Mouse (Mus musculus) retina, postnatal 1 day (tissue): ENCODE measurements around the gene Chrnd.

ENCODE experiments used
- DNase-seq: peaks from one replicate; pipeline ENCODE4 v3.0.0-alpha.2; 2012

Gene Chrnd

GRCm38 (mm10) chr1:87184751-87185139 lies 5.7 kb upstream of the Chrnd start:
- DNase-seq, result peak; percentile 86

- DNase-seq, result no peak
These were observed 4.9 kb upstream of the Chrnd start for GRCm38 (mm10) chr1:87185526-87185925.

GRCm38 (mm10) chr1:87186261-87187036 lies 4.0 kb upstream of the Chrnd start:
- DNase-seq, result no peak

GRCm38 (mm10) chr1:87187037-87187355 lies 3.4 kb upstream of the Chrnd start:
- peak; percentile 88 for DNase-seq

- no peak for DNase-seq
These were observed 6.9 kb downstream of the Chrnd start for GRCm38 (mm10) chr1:87197296-87197695.

- no peak for DNase-seq
These were observed 8.0 kb downstream of the Chrnd start for GRCm38 (mm10) chr1:87198119-87199065.

- DNase-seq, result no peak
These were observed 10.4 kb downstream of the Chrnd start for GRCm38 (mm10) chr1:87200811-87201210.

GRCm38 (mm10) chr1:87201848-87202247 lies 11.4 kb downstream of the Chrnd start:
- DNase-seq, result no peak

GRCm38 (mm10) chr1:87203779-87204178 lies 13.4 kb downstream of the Chrnd start:
- no peak for DNase-seq

- no peak for DNase-seq
These were observed 14.1 kb downstream of the Chrnd start, which contains the start of gene Chrng for GRCm38 (mm10) chr1:87204465-87204864. Gene Chrng (plus strand): TSS chr1:87204657.

- no peak for DNase-seq
These were observed 14.6 kb downstream of the Chrnd start for GRCm38 (mm10) chr1:87205038-87205437.

GRCm38 (mm10) chr1:87205502-87205901 lies 15.1 kb downstream of the Chrnd start:
- no peak for DNase-seq

- DNase-seq, result no peak
These were observed 15.9 kb downstream of the Chrnd start for GRCm38 (mm10) chr1:87206339-87206738.

- DNase-seq, result no peak
These were observed 21.0 kb downstream of the Chrnd start for GRCm38 (mm10) chr1:87211431-87211830.

- DNase-seq, result peak; percentile 97
These were observed 23.6 kb downstream of the Chrnd start, which contains the start of gene Eif4e2 for GRCm38 (mm10) chr1:87213735-87214704. Gene Eif4e2 (plus strand): TSS chr1:87213914.

- DNase-seq, result no peak
These were observed 24.3 kb downstream of the Chrnd start for GRCm38 (mm10) chr1:87214748-87215147.

GRCm38 (mm10) chr1:87217938-87218337 lies 27.5 kb downstream of the Chrnd start:
- peak; percentile 18 for DNase-seq

GRCm38 (mm10) chr1:87225739-87226138 lies 35.3 kb downstream of the Chrnd start:
- no peak for DNase-seq

GRCm38 (mm10) chr1:87226409-87227159 lies 36.2 kb downstream of the Chrnd start:
- no peak for DNase-seq

GRCm38 (mm10) chr1:87227160-87227550 lies 36.7 kb downstream of the Chrnd start:
- no peak for DNase-seq

- no peak for DNase-seq
These were observed 40.2 kb downstream of the Chrnd start for GRCm38 (mm10) chr1:87230606-87231005.

- no peak for DNase-seq
These were observed 41.8 kb downstream of the Chrnd start for GRCm38 (mm10) chr1:87232197-87232596.
